Mouse (Mus musculus): ENCODE data around the gene Prkci.

DNA sequence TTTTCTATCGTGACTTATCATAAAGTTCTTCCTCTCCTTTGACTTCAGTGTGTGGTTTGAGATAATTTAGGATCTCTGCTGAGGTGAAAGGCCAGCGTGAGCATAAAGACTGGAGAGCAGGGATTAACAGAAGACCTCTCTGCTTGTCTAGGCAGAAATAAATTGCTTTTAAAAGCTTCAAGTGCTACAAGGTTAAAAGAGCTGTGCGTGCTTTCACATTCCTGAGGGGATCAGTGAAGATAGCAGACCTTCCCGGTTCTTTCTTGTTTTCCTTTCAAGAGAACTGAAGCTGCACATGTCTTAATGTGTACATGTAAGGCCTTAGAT, 1.1 kb downstream of the Prkci start:
- TF ChIP-seq CTCF (IDR thresholded peaks at IDR 0.05; ENCODE audit: insufficient read depth, low read length): no peak
- no peak for TF ChIP-seq POLR2A (IDR thresholded peaks at IDR 0.05; ENCODE audit: borderline replicate concordance, extremely low read depth, low read depth, low read length)
